Mouse (Mus musculus) layer of hippocampus, postnatal 25 days (tissue): ENCODE measurements around the gene 2900026A02Rik. TPM values are rescaled to one million over a fixed set of nuclear protein-coding genes. Genes with fewer than 3 reads are reported as not detected.

Experiments used
- DNase-seq, 2 experiments: peaks; one replicate each; pipeline ENCODE4 v3.0.0; 2022; ENCODE audit warnings: mixed read lengths in 2 of 2, low spot score in 1 of 2; ENCODE audit errors: extremely low spot score in 1 of 2
- total RNA-seq, 2 experiments: library from RNA; stranded (reverse); gene quantifications; 2 replicates each; pipeline ENCODE4 v1.2.3; 2021

2900026A02Rik gene
- total RNA-seq, 2 experiments from 2014 or later: 61.2 to 64.5 TPM

- no peak for DNase-seq
Observed at GRCm38 (mm10) chr5:113070017-113070416, 151.0 kb downstream of the 2900026A02Rik start, which contains the start of gene Crybb2. Gene Crybb2 (minus strand): TSS chr5:113070117.

- peak; percentile 83 to 91 for DNase-seq
Observed at GRCm38 (mm10) chr5:113054308-113054707, 166.7 kb downstream of the 2900026A02Rik start.

GRCm38 (mm10) chr5:113050581-113051185 lies 170.4 kb downstream of the 2900026A02Rik start:
- DNase-seq: no peak

- DNase-seq: no peak
Observed at GRCm38 (mm10) chr5:113049876-113050275, 171.2 kb downstream of the 2900026A02Rik start.

- DNase-seq: no peak
Observed at GRCm38 (mm10) chr5:113045511-113046273, 175.3 kb downstream of the 2900026A02Rik start.

GRCm38 (mm10) chr5:113043531-113043930 lies 177.5 kb downstream of the 2900026A02Rik start:
- DNase-seq: peak in 1 of 2 experiments; percentile 45

GRCm38 (mm10) chr5:113041567-113042071 lies 179.4 kb downstream of the 2900026A02Rik start:
- peak in 1 of 2 experiments; percentile 52 for DNase-seq

GRCm38 (mm10) chr5:113040776-113041175 lies 180.3 kb downstream of the 2900026A02Rik start:
- no peak for DNase-seq

- DNase-seq: no peak
Observed at GRCm38 (mm10) chr5:113038601-113039000, 182.4 kb downstream of the 2900026A02Rik start.

Other genes with a start within 250 kb of the 2900026A02Rik start
- gene Grk3, start 205.4 kb downstream of the 2900026A02Rik start, total RNA-seq: 10 to 100 TPM; 64.7 to 74.9 TPM
- gene Crybb2, start 151.1 kb downstream of the 2900026A02Rik start, total RNA-seq: not detected
- 1 to 10 TPM; 1.5 to 2.8 TPM for gene Crybb3, start 139.7 kb downstream of the 2900026A02Rik start, total RNA-seq
- gene Tmem211, start 5.7 kb upstream of the 2900026A02Rik start, total RNA-seq: not detected
- 10 to 100 TPM; 71.0 to 83.1 TPM for gene Sgsm1, start 89.5 kb upstream of the 2900026A02Rik start, total RNA-seq
- not detected for gene Aym1, start 136.1 kb upstream of the 2900026A02Rik start, total RNA-seq